Mouse (Mus musculus): ENCODE data around the gene Wnt9a. TPM values are rescaled to one million over a fixed set of nuclear protein-coding genes. Genes with fewer than 3 reads are reported as not detected.

Gene Wnt9a
- 0.64 and 0.85 TPM in 2 replicates for polyA plus RNA-seq (2014; fragmentation: Nextera tagmentation; extraction: Ambion mirVana)

GRCm38 (mm10) chr11:59306461-59307421 is at the start of gene Wnt9a:
Wnt9a (plus strand) TSS chr11:59306928.
- Histone ChIP-seq H3K4me3 (ENCODE audit: low read length) (peak within 1 kb of the TSS; percentile 64), H3K4me2 (replicated peaks; ENCODE audit: low read depth, low read length) (peak within 1 kb of the TSS; percentile 93), H3K9me3 (ENCODE audit: control insufficient read depth, low read length) (no peaks in the 10 kb centered on the region), H3K36me3 (ENCODE audit: control insufficient read depth, insufficient read depth, low read length) (no peaks in the 10 kb centered on the region), H3K4me1 (ENCODE audit: control insufficient read depth, insufficient read depth, low read length) (peaks cover 28% of the 10 kb centered on the region), H3K27me3 (ENCODE audit: control insufficient read depth, insufficient read depth, low read length) (peaks cover 48% of the 10 kb centered on the region), H3K9ac (ENCODE audit: low read depth, low read length) (peak within 1 kb of the TSS; percentile 63), H3K27ac (ENCODE audit: low read depth, low read length) (no peak within 1 kb of the TSS)
- WGBS: under 1% methylated on average over 80 of the region's 128 CpGs
- ATAC-seq (ENCODE audit: low FRiP score, low TSS enrichment): peak; percentile 72

GRCm38 (mm10) chr11:59259647-59260046 is 47.1 kb upstream of the Wnt9a start:
- no peak overlapping the region for H3K4me3 ChIP-seq (ENCODE audit: low read length)
- no peak for ATAC-seq (ENCODE audit: low FRiP score, low TSS enrichment)
- no peaks in the 10 kb centered on the region for H3K9me3 ChIP-seq (ENCODE audit: control insufficient read depth, low read length)
- H3K27ac ChIP-seq (ENCODE audit: low read depth, low read length): no peak overlapping the region
- H3K27me3 ChIP-seq (ENCODE audit: control insufficient read depth, insufficient read depth, low read length): peaks cover 20% of the 10 kb centered on the region
- no peaks in the 10 kb centered on the region for H3K36me3 ChIP-seq (ENCODE audit: control insufficient read depth, insufficient read depth, low read length)
- no peak overlapping the region for H3K4me2 ChIP-seq (replicated peaks; ENCODE audit: low read depth, low read length)
- H3K9ac ChIP-seq (ENCODE audit: low read depth, low read length): no peak overlapping the region
- 0 out of 2 replicates have a peak, but pooled peaks cover 5% of the 10 kb centered on the region for H3K4me1 ChIP-seq (ENCODE audit: control insufficient read depth, insufficient read depth, low read length)
- 85% methylated on average over 7 of the region's 7 CpGs for WGBS

GRCm38 (mm10) chr11:59260706-59261493 is 45.8 kb upstream of the Wnt9a start:
- no peaks in the 10 kb centered on the region for H3K9me3 ChIP-seq (ENCODE audit: control insufficient read depth, low read length)
- peaks cover 25% of the 10 kb centered on the region for H3K27me3 ChIP-seq (ENCODE audit: control insufficient read depth, insufficient read depth, low read length)
- H3K4me1 ChIP-seq (ENCODE audit: control insufficient read depth, insufficient read depth, low read length): 0 out of 2 replicates have a peak, but pooled peaks cover 5% of the 10 kb centered on the region
- H3K4me3 ChIP-seq (ENCODE audit: low read length): no peak overlapping the region
- no peaks in the 10 kb centered on the region for H3K36me3 ChIP-seq (ENCODE audit: control insufficient read depth, insufficient read depth, low read length)
- H3K9ac ChIP-seq (ENCODE audit: low read depth, low read length): no peak overlapping the region
- H3K27ac ChIP-seq (ENCODE audit: low read depth, low read length): no peak overlapping the region
- H3K4me2 ChIP-seq (replicated peaks; ENCODE audit: low read depth, low read length): no peak overlapping the region
- WGBS: 81% methylated on average over 10 of the region's 10 CpGs
- no peak for ATAC-seq (ENCODE audit: low FRiP score, low TSS enrichment)

GRCm38 (mm10) chr11:59262308-59262707 is 44.4 kb upstream of the Wnt9a start:
- Histone ChIP-seq H3K27ac (ENCODE audit: low read depth, low read length) (no peak overlapping the region), H3K36me3 (ENCODE audit: control insufficient read depth, insufficient read depth, low read length) (no peaks in the 10 kb centered on the region), H3K9ac (ENCODE audit: low read depth, low read length) (no peak overlapping the region), H3K4me2 (replicated peaks; ENCODE audit: low read depth, low read length) (no peak overlapping the region), H3K27me3 (ENCODE audit: control insufficient read depth, insufficient read depth, low read length) (peaks cover 35% of the 10 kb centered on the region), H3K4me1 (ENCODE audit: control insufficient read depth, insufficient read depth, low read length) (0 out of 2 replicates have a peak, but pooled peaks cover 5% of the 10 kb centered on the region), H3K4me3 (ENCODE audit: low read length) (no peak overlapping the region), H3K9me3 (ENCODE audit: control insufficient read depth, low read length) (no peaks in the 10 kb centered on the region)
- ATAC-seq (ENCODE audit: low FRiP score, low TSS enrichment): no peak

GRCm38 (mm10) chr11:59263870-59264563 is 42.7 kb upstream of the Wnt9a start:
- 1% methylated on average over 56 of the region's 56 CpGs for WGBS
- peak; percentile 82 for ATAC-seq (ENCODE audit: low FRiP score, low TSS enrichment)
- H3K27ac ChIP-seq (ENCODE audit: low read depth, low read length): no peak overlapping the region

GRCm38 (mm10) chr11:59264593-59264992 is 42.1 kb upstream of the Wnt9a start:
- H3K4me2 ChIP-seq (replicated peaks; ENCODE audit: low read depth, low read length): peak overlapping the region; percentile 91
- H3K36me3 ChIP-seq (ENCODE audit: control insufficient read depth, insufficient read depth, low read length): no peaks in the 10 kb centered on the region
- H3K9ac ChIP-seq (ENCODE audit: low read depth, low read length): peak overlapping the region; percentile 65; the same call in 1 of the 2 replicates
- H3K4me1 ChIP-seq (ENCODE audit: control insufficient read depth, insufficient read depth, low read length): 0 out of 2 replicates have a peak, but pooled peaks cover 5% of the 10 kb centered on the region
- H3K4me3 ChIP-seq (ENCODE audit: low read length): peak overlapping the region; percentile 53
- no peak for ATAC-seq (ENCODE audit: low FRiP score, low TSS enrichment)
- 8% methylated on average over 8 of the region's 8 CpGs for WGBS
- H3K9me3 ChIP-seq (ENCODE audit: control insufficient read depth, low read length): peaks cover 5% of the 10 kb centered on the region; the same call in 1 of the 2 replicates
- H3K27ac ChIP-seq (ENCODE audit: low read depth, low read length): no peak overlapping the region
- H3K27me3 ChIP-seq (ENCODE audit: control insufficient read depth, insufficient read depth, low read length): peaks cover 35% of the 10 kb centered on the region

More at GRCm38 (mm10) chr11:59263870-59264563, 42.7 kb upstream of the Wnt9a start:
- peak overlapping the region; percentile 65 for H3K9ac ChIP-seq (ENCODE audit: low read depth, low read length)
- peak overlapping the region; percentile 53 for H3K4me3 ChIP-seq (ENCODE audit: low read length)
- H3K4me2 ChIP-seq (replicated peaks; ENCODE audit: low read depth, low read length): peak overlapping the region; percentile 91
- H3K27me3 ChIP-seq (ENCODE audit: control insufficient read depth, insufficient read depth, low read length): peaks cover 35% of the 10 kb centered on the region
- H3K36me3 ChIP-seq (ENCODE audit: control insufficient read depth, insufficient read depth, low read length): no peaks in the 10 kb centered on the region
- peaks cover 3% of the 10 kb centered on the region; the same call in 1 of the 2 replicates for H3K9me3 ChIP-seq (ENCODE audit: control insufficient read depth, low read length)
- 0 out of 2 replicates have a peak, but pooled peaks cover 5% of the 10 kb centered on the region for H3K4me1 ChIP-seq (ENCODE audit: control insufficient read depth, insufficient read depth, low read length)

GRCm38 (mm10) chr11:59265154-59265813 is 41.4 kb upstream of the Wnt9a start:
- Histone ChIP-seq H3K27me3 (ENCODE audit: control insufficient read depth, insufficient read depth, low read length) (peaks cover 35% of the 10 kb centered on the region), H3K4me1 (ENCODE audit: control insufficient read depth, insufficient read depth, low read length) (0 out of 2 replicates have a peak, but pooled peaks cover 5% of the 10 kb centered on the region), H3K9ac (ENCODE audit: low read depth, low read length) (no peak overlapping the region), H3K27ac (ENCODE audit: low read depth, low read length) (no peak overlapping the region), H3K4me3 (ENCODE audit: low read length) (no peak overlapping the region), H3K4me2 (replicated peaks; ENCODE audit: low read depth, low read length) (no peak overlapping the region), H3K36me3 (ENCODE audit: control insufficient read depth, insufficient read depth, low read length) (no peaks in the 10 kb centered on the region), H3K9me3 (ENCODE audit: control insufficient read depth, low read length) (peaks cover 5% of the 10 kb centered on the region; the same call in 1 of the 2 replicates)
- 58% methylated on average over 8 of the region's 8 CpGs for WGBS
- no peak for ATAC-seq (ENCODE audit: low FRiP score, low TSS enrichment)

- Histone ChIP-seq H3K27ac (ENCODE audit: low read depth, low read length) (no peak overlapping the region), H3K4me1 (ENCODE audit: control insufficient read depth, insufficient read depth, low read length) (0 out of 2 replicates have a peak, but pooled peaks cover 5% of the 10 kb centered on the region), H3K9me3 (ENCODE audit: control insufficient read depth, low read length) (peaks cover 5% of the 10 kb centered on the region; the same call in 1 of the 2 replicates), H3K27me3 (ENCODE audit: control insufficient read depth, insufficient read depth, low read length) (peaks cover 35% of the 10 kb centered on the region), H3K36me3 (ENCODE audit: control insufficient read depth, insufficient read depth, low read length) (no peaks in the 10 kb centered on the region), H3K4me3 (ENCODE audit: low read length) (no peak overlapping the region), H3K9ac (ENCODE audit: low read depth, low read length) (no peak overlapping the region), H3K4me2 (replicated peaks; ENCODE audit: low read depth, low read length) (no peak overlapping the region)
- ATAC-seq (ENCODE audit: low FRiP score, low TSS enrichment): no peak
- whole genome bisulfite sequencing: 39% methylated on average over 6 of the region's 6 CpGs
Observed at GRCm38 (mm10) chr11:59266727-59267126, 40.0 kb upstream of the Wnt9a start.
